Mouse (Mus musculus): ENCODE data around the gene Smim1.

The Smim1 gene

DNA sequence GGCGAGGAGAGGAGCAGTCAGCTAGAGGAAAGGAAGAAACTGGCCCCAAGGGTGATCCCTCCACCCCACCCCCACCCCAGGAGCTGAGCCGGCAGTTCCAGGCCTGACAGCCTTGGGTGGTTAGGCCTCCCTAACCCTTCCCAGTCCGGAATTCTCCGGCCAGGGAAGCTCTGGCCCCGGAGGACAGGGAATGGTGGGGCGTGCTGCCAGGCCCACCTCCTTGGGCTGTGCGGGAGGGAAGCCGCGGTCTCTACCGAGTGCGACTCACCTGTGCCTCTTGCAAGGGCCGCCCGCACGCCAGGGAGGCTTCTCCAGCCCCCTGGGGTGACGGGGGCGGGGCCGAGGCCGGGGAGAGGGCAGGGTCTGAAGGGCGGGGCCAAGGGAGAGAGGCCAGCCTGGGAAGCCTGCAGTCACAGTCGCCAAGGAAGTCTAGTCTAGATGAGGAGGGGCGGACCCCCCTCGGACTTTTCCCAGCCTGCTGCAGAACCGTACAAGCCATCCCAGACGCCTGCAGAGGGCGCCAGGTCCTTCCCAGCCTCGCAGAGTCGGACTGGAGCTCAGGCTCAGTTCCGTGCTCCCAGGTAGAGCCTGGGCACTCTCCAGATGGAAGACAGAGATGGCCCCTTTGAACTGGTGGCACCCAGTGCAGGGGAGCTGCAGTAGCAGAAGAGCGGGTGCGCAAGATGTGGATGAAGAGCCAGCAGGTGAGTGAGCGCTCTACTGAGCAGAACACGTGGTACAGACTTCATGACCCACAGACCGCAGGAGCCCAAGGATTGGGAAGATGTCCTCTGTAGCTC lies at the start of gene Smim1:
Gene Smim1 (minus strand): TSS at position 590 of the 800 bp plus-strand sequence.
- DNase-seq (ENCODE audit: low read depth), result peak; percentile 56

DNA sequence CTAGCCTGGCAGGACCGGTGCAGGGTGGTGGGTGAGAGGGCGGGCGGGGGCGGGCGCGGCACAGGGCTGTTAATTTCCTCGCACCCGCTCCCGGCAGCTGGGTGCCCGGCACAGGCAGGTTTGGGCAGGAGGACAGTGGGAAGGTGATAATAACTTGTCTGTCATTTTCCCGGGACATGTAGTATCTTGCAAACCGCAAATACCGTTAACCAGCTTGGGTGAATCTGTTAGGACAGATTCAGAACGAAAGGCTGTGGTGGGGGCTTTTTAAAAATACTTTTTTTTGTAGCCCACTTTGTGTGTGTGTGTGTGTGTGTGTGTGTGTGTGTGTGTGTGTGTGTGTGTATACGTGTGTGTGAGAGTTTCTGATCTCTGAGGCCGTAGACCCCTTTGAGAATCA lies 45.9 kb upstream of the Smim1 start:
- DNase-seq (ENCODE audit: low read depth), result no peak

DNA sequence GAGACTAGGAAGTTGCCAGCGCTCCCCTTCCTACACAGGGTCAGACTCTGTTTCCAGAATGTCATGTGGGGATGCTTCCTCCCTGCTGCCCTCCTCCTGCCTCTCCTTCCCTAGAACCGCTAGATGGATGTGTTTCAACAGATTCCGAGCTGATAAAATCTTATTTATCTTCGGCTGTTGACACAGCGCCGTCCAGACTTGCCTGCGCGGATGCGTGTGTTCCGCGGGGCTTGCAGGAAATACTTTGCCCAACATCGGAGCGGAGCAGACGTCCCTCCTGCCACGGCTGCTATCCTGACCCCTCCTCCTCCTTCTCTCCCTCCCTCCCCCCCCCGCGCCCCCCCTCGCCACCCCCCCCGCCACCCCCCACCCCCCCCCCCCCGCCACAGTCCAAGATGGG lies 45.5 kb upstream of the Smim1 start:
- DNase-seq (ENCODE audit: low read depth), result no peak

DNA sequence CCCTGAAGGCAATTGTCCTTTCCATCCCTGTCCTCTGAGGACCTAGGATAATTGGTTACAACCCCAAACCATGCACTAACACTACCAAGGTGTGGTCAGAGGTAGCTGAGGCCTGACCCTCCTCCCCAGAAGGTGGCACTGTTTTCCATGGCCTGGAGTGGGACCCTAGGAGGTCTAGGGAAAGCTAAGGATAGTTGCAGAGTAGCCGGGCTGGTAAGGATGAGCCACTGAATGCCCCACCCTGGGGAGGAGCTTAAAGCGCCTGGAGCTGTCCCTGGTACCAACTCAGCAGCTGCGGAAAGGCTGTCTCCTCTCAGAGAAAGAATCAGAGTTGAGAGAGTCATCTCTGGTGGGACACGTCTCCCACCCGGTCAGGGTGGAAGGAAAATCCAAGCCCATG lies 44.9 kb upstream of the Smim1 start:
- no peak for DNase-seq (ENCODE audit: low read depth)

DNA sequence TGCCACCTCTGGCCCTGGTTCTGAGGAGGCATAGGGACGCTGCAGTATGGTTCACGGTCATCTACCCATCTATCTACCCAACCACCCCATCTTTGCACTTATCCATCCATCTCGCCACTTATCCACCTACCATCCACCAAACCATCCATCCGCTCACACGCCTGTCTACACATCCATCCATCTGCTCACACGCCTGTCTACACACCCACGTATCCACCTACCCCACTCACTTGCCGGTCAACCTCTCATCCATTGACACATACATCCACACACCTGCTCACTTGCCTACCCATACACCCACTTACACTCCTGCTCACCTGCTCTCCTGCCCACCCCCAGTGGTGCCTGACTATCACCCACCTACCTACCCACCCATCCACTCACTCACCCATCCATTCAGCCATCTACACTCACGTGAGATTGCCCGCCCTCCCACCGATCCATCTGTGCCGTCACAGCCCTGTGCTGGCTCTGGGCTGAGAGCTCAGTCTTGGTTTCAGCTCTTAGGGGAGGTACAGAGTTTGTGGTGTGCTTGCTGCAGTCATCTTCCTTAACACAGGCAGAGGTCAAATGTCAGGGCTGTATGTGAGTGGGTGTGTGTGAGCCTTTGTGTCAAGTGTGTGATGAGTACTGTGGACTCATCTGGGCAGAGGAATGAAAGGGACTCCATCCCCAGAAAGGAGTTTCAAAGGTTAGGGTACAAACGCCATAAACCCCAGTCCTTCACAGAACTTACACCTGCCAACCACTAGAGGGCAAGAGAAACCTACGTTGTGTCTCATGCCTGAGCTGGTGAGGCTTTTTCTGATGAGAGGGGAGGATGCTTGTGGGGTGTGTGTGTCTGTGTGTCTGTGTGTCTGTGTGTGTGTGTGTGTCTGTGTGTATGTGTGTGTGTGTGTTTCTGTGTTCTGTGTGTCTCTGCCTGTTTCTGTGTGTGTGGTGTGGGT lies 39.1 kb upstream of the Smim1 start:
- DNase-seq (ENCODE audit: low read depth), result no peak

DNA sequence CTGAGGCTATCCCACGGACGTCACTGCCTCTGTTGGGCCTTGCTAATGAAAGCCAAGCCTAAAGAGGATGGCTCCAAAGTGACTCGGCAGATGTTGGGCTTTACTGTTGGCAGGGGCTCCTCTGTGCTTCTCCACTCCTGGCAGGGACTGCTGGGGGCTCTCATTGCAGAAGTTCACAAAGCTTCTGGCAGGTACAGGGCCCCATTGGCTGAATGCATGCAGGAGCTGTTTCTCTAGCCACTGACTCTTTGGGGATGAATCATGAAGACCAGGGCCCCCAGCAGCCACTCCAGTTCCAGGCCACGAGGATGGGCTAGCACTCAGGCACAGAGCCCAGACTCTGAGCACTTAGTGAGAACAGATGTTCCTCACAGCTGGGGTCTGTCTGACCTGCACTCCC lies 31.7 kb upstream of the Smim1 start:
- peak; percentile 61 for DNase-seq (ENCODE audit: low read depth)

DNA sequence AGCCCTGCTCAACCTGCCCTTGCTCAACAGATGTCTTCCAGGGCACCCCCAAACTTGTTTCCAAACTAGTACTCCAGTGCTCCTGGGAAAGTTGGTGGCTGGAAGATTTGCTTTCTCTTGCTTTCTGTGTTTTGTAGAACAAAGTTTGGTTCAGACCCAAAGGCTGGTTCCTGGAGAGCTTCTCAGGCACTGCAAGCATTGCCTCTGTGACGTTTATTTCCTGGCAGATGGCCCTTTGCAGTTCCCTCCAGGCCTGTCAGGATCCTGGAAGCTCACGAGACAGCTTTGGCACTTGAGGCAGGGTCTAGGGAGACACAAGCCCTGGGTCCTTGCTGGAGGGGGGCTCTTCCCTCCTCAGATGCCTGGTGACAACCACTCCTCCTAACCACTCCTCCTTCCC lies 30.6 kb upstream of the Smim1 start:
- DNase-seq (ENCODE audit: low read depth), result peak; percentile 54

DNA sequence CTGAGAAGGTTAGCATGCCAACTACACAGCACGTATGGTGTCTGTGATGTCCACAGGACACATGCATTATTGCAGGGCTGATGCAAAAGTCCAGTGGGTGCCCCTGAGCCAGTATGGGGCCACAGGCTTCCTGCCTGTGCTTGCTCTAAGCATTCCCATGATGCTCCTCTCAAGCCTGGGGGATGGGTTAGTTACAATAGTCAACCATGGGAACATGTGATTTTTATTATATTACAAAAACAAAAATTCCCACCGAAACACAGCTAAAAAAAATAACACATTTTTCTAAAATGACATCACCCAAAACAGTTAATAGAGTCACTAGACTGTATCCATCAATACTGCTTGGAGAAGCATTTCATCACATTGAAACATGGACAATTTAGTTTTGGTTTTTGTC lies 30.0 kb upstream of the Smim1 start:
- DNase-seq (ENCODE audit: low read depth), result peak; percentile 41

DNA sequence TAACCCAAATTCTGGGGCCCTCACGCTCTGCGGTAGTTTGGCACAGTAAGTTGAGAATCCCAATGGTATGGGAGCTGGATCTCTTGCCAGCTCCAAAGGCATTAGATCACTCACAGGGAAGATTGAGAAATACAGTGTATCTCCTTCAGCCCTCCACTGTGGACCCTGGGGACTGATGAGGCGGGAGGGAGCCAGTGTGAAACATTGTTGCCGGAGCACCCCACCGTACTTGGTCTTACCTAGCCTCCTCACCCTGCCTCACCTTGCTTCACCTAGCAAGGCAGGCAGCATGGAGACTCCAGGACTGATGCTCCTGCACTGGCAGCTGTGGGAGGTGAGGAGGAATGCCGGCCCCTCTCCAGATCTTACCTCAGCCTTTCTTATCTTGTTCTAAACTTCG lies 29.5 kb upstream of the Smim1 start:
- no peak for DNase-seq (ENCODE audit: low read depth)

DNA sequence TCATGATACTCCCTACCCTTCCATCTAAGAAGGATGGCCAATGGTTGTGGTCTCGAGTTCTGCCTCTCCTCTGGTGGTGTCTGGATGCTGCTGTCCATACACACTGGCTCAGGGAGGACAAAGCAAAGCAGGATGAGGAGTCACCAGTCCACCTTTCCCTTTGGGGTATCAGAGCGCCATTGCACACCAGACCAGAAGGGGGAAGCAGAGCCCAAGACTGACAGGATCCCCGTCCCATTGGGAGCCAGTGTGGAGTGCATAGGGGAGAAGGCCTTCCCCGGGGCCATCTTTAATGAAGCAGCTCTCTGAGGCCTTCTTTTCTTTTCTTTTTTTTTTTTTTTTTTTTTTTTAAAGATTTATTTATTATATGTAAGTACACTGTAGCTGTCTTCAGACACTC lies 27.0 kb upstream of the Smim1 start:
- DNase-seq (ENCODE audit: low read depth), result no peak

DNA sequence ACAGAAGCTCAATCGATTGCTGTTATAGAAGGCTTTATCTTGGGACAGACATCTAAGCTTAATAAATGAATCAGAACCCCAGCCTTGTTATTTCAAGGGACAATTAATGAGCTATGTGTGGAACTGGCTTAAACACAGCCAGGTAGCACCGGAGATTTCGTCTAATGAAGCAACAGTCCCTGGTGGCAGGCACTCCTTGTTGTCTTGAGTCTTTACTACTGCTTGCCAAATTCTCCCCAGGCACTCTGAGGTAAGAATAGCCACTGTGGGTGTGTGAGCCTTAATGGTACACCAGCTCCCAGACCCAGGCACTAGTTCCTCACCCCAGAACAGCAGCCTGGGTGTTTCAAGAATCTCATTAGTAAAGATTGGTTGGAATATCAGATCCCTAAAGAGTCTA lies 25.4 kb upstream of the Smim1 start:
- no peak for DNase-seq (ENCODE audit: low read depth)

DNA sequence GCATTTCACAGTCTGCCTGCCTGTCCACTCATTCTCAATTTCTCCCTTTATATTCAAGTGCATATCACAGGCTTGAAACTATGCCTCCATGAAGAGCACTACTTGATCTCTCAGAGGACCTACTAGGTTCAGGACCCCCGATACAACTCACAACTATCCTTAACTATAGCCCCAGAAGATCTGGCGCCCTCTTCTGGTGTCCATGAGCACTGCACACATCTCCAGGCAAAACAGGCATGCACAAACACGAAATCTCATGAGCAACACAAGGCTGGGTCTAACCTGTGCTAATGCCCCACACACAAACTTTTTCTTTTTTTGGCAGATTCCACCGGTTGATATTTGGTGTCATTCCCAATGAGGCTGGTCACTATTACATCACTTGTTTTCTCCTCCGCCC lies 19.8 kb upstream of the Smim1 start:
- DNase-seq (ENCODE audit: low read depth), result no peak

DNA sequence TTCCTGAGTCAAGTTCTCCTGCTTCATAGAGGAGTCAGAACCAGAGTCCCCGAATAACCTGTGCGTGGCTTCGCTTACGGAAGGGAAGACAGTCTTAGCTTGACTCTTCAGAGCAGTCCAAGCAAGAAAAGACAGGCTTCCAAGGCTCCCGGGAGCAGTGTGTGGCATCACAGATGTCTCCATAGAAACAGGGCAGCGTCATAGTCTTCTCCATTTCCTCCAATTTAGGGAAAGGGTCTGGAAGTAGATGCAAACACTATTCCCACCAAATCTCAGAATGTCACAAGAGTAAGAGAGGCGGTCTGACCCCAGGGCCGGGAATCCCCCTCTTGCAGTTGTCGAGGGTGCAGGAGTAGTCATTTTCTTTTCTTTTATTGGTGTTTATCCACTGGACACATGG lies 16.5 kb upstream of the Smim1 start, which contains the start of gene Ccdc27:
Gene Ccdc27 (minus strand): TSS at position 101 of the 400 bp plus-strand sequence.
- no peak for DNase-seq (ENCODE audit: low read depth)

DNA sequence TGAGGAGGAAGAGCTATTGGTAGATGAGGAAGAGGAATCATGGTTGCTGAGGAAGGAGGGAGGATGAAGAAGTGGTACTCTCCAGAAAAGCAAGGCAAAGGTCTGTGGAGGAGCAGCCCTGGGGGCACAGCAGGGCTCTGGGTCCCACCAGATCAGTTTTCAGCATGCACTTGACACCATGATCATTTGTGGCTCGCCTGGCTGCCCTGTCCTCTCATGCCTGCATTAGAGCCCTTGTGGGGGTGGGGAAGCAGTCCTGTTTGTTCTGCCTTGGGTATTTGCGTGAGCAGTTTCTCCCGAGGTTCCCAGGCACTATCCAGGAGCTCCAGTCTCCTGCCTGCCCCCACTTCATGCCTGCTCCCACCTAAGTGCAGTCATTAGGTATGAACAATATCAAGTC lies 11.1 kb upstream of the Smim1 start:
- no peak for DNase-seq (ENCODE audit: low read depth)

DNA sequence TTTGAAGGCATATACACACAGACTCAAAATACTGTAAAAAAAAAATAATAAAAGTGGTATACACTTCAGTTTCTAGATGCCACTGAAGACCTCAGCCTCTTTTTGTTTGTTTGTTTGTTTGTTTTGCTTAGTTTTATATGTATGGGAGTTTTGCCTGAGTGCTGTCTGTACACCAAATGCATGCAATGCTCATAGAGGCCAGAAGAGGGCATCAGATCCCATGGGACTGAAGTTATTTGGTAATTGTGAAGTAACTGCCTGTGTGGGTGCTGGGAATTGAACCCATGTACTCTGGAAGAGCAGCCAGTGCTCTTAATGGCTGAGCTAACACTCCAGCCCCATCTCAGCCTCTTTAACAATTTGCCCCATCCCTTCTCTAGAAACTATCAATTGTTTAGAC lies 2.6 kb upstream of the Smim1 start:
- no peak for DNase-seq (ENCODE audit: low read depth)

DNA sequence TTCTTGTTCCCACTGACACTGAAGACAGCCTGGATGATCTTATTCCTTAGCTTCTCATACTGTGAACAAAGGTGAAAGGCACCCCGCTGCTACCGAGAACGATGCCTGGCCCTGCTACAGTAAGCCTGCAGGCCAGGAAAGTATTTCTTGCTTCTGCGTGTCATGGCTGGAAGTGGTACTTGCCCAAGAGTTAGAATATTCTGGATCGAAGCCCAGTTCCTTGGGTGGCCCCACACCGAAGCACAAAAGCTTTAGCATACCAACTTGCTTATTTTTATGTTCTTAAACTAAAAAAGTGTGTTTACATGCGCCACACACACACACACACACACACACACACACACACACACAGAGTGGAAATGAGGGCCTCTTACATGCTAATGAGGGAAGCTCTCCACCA lies 2.0 kb upstream of the Smim1 start:
- no peak for DNase-seq (ENCODE audit: low read depth)

DNA sequence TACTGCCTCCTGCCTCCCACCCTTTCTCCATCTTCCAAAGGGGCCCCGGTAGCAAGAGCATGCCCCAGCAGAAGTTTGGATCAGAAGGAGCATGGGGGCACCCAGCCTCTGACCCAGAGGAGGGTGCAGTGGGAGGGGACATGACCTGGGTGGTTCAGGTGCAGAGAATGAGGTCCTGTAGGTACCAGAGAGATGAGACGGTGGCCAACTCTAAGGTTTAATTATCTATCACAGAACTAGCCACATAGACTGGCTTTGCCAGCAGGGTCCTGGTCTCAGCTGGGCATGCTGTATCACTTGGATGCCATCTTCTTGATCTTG lies 371 bp upstream of the Smim1 start:
- no peak for DNase-seq (ENCODE audit: low read depth)

DNA sequence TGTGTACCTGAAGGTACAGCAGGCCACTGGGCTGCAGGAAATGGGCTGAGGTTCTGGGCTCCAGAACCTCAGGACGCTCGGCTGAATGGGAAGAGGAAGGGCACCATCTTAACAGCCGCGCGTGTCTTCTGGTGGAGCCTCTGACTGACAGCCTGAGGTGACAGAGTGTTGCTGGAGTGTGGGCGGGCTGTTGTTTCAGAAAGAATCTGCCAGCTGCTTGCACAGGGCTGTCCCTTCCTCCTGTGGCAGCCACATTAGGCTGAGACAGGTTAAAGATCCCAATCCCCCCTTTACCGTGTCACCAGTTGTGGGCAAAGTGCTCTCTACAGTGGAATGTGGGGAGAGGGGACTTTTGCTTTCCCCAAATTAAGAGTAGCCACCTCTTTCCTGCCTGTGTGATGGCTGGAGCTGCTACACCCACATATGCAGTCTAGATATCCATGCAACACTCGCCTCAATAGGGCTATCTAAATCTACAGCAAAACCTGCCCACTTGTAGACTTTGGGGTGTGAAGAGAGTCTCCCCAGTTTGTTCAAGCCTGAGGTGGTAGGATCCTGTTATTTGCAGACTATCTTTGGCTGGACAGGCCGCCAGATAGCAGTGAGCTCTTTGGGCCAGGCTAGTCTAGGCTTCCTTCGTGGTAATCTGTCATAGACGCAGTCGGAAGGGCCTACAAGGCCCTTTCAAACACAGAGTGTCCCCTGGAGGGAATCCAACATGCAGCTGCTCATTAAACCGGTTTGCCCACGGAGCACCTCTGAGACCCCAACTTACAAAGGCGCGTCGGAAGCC lies 1.1 kb downstream of the Smim1 start:
- no peak for DNase-seq (ENCODE audit: low read depth)

DNA sequence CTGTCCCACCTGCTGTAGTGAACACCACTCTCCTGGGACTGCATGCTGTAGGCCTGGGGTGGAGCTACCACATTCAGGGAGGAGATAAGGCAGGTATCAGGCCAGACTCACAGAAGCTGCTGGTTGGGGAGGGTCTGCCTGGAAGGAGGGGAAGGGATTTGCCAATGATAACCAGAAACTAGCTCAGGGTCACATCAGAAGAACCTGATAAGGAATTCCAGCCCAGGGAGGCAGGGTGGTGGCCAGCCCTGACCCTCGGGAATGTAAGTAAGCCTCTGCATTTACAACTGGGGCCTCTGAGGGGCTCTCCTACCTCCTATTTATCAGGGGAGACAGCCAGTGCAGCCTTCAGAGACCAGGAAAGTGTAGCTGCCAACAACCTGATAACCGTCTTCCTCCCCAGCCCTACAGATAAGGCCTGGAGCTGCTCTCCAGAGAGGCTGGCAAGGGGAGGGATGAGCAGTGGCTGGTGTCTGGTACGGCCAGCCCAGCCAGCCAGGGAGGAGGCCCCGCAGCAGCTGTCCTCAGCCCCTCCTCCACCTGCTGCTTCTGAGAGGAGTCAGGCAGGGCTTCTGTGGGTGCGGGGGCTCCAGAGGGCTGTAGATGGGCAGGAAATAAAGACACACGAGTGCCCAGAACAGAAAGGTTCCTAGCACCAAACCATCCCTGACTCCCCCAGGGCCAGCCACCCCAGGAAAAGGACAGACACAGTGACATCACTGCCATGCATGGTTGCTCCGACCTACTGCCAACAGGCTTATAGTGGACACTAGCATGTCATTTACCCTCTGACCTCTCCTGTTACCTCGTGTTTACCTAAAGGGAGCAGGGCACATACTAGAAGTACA lies 2.1 kb downstream of the Smim1 start:
- no peak for DNase-seq (ENCODE audit: low read depth)

DNA sequence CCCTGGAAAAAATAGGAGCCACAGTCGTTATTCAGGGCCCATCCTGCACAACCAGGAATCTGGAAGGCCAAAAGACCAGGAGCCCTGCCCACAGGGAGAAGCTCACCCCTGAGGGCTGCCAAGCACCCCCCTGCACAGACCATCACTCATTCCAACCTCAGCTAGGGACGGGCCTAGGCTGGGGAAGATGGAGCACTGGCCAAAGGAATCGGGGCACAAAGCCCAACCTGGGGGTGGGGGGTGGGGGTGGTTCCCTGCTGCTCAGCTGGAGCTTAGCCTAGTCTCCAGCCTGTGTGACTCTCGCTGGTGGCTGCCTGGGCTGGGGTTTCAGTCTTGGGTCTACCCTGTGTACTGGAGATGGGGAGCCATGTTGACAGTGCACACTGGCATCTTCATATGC lies 3.2 kb downstream of the Smim1 start:
- no peak for DNase-seq (ENCODE audit: low read depth)

DNA sequence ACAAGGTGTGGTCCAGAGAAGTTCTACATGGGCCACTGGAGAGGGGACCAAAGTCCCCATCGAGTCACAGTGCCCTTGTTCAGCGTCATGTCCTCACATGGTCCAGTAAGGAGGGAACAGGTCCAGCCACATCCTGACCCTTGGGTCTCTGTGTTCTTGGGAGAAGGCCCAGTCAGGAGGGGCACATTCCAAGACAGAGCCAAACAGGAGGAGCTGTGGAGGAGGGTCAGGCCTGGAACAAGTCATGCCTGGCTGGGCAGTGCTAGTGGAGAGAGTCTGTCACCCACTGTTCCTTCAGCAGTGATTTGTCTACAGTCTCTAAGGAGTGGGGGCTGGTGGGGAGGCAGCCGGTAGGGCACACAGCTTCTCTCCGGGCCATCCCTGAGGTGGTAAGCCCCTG lies 3.6 kb downstream of the Smim1 start:
- DNase-seq (ENCODE audit: low read depth), result no peak

DNA sequence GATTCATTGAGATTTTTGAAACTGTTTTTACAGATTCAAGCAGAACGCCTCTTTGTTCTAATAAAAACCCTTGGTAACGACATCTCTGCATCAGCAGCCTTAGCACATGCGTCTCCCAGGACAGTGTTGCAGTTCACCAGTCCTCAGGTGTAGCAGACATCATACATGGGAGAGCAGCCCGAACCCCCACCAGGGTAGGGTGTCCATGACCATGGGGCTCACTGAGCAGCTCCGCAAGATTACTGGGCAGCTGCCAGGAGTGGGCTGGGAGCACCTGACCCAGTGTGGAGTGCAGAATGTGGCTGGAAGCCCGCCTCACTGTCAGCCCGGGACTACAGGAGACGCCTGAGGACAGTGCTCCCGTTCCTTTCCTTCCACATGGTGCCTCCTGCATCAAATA lies 4.6 kb downstream of the Smim1 start:
- no peak for DNase-seq (ENCODE audit: low read depth)

Measured in fibroblast of lung, adult 2 months (primary cell).